Mouse (Mus musculus): ENCODE measurements at regions not wholly inside any gene's neighbourhood (a gene's known extent, or its start where the extent isn't known, plus 50 kb on each side); places are given as distances from the start of the nearest gene placed in this dataset.
A peak's percentile ranks its signal among the peaks of the same experiment; 100 is the strongest.

DNA sequence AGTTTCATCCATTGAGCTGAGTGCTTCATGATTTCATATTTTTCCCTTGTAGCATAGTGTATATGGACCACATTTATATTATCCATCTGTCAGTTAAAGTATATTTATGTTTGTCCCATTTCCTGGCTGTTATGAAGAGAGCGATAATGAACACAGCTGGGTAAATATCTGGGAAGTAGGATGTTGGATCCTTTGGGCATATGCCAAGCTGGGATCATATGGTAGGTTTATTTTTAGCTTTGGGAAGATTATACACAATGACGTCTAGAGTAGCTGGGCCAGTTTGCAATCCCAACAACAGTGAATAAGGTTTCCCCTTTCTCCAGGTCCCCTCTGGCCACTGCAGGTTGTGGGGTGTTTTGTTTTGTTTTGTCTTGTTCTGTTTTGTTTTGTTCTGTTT, 164.5 kb downstream of the Gm765 start:
- DNase-seq (ENCODE audit: low spot score): no peak

DNA sequence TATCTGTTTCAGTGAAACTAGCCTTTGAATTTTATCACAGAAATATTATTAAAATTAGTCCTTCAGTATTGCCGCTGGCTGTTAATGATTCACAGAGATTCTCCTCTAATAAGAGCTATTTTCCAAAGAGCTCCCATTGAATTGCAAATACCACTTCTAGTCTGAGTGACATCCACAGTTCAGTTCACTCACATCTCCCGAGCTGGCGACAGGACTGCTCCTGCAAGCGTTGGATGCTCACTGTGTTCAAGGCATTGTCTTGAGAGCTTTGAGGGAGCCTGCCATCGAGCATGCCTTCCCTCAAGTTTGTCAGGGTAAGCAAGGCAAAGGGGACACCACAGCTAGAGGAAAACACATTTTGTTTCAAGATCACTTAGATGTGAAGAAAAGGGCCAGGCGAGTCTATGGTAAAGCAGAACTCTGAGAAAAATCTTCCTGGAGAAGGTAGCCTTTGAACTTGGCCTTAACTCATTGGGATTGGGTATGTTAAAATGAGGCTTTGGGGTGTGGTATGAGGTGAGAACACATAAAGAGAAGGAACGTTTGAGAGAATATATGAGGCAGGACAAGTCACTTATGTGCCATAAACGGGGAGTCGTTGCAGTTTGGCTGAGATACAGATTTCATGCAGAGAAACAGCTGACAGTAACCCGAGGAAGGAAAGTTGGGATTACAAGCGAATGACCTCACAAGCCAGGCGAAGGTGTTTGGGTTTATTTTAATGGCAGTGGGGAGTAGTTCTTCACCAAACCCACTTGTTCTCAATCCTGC, 193.3 kb downstream of the Gm765 start:
- DNase-seq (ENCODE audit: low spot score): no peak

DNA sequence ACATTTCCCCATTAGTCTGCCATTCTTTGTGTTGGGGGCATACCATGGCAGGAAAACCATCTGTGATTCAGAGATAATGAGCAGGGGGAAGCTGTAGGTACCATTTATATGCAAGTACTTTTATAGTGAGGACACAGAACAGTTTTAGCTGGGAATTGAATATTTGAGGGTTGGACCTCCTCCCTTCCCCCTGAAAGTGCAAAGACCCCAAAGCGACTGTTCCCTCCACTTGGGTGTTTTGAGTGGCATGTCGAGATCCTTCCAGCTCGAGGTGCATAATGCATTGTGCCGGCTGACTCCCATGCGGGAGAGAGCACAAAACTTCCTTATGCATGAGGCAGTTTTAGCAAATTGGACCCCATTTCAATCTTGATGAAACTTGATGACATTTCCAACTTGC, 194.7 kb downstream of the Gm765 start:
- no peak for DNase-seq (ENCODE audit: low spot score)

DNA sequence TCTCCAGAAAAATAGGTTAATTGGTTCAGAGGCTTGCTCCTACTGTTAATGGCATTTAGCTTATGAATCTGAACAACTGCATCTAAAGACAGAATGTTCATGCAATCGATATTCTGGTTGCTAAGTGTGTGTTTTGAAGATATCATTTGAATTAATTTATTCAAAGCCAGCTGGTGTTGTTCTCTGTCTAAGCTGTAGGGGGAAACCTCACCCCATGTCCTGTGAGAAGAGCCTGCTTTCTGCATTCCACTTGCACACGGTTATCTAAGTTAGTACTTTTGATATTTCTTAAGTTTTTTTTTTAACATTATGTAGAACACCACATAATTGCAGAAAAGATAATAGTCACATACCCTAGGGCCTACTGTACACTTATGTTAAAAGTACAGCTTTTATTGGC, 209.6 kb downstream of the Gm765 start:
- DNase-seq (ENCODE audit: low spot score): no peak

DNA sequence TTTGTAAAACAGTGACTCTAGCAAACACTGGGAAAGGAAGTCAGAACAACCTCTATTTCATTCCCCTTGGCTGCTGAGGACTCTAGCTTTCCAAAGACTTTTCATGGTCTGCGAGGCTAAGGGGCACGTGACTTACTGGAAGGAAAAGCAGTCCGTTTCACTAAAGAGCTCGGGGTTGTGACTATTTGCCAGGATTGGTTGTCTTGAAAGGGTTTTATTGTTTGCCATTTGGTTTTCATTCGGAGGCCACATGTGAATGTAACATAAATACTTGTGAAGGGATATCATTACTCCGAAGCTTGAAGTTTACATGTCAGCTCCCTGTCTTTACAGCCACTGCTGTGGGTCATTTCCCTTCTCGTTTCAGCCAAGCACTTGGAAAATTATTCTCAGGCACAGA, 217.1 kb downstream of the Gm765 start:
- no peak for DNase-seq (ENCODE audit: low spot score)

DNA sequence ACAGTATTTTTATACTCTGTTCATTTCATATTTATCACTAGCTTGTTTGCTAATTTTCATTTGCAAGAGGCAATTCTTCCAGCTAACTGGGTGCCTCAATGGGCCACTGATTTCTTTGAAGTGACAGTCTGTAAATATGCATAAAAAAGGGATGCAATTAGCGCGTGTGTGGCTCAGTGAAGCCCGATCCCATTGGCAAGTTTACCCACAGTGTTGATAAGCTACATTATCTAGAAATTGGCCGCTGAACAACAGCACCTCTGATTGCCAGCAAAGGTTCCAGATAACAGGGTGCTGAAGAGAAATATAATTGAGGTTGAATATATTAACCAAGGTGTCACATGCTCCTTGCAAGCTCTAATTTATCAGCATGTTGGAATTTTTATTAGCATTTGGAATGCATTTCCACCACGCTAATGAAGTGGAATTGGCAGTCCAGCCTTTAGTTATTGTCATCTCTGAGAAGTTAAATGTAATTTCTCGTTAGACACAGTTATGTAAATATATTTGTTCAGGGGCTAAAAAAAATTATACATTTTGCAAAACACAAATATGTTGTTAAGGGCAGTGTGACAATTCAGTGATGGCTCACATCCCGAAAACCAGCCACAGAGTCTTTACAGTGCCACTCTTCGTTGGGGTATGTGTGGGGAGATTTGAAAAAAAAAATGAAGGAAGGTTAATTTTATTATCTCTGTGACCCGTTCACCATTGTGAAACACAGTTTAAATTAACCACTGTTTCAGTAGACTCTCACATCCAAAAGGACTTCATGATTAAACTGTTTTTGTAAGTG, 224.0 kb downstream of the Gm765 start:
- no peak for DNase-seq (ENCODE audit: low spot score)

DNA sequence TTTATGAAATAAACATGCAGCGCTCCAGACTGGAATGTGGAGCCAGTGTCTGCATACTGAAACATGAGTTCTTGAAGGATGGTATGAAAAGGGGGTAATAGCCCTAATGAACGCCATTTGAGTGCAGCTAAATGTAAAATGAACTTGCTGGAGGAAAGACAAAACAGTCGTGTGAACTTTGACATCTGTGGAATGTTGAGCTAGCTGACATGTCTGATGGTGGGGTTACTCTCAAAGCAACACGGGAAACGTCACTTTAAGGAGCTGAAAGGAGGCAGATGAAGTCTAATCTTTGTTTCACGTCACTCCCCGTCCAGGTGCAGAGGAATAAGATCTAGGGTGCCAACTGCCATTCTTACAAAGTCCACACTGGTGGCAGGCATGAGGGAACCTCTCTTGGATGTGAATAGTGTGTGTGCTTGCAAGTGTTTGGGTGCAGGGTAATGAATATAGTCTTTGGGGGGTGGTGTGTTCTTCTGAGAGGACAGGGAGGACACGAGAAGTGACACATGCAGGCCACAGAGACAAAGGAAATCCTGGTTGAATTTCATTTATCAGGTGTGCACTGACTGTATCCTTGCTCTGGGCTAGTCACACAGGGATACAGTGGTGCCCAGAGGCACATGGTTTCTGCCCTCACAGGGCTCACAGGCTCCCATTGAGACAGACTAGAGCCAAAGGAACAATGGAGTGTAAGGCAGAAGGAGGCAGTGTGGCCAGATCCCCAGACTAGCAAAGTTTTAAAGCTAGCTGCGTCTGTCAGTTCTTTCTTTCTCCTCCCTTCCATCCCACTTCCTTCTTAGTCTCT, 228.0 kb downstream of the Gm765 start:
- DNase-seq (ENCODE audit: low spot score): no peak

DNA sequence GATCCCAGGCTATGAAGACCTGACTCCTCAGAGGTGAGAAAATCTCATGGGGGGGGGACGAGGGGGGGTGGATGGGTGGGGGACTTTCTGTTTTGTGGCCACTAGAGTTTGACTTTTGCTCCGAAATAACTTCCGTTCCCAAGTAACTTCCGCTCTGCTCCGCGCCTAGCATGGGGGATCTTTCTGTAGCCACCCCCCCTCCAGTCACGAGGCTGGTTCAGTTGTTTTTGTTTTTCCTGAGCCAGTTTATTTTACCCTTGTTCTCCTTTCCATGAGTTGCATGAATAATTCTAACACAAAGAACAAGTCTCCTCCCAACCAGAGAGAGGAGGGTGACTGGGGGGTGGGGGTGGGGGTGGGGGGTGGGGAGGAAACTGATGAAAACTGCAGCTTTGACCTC, 228.8 kb downstream of the Gm765 start:
- DNase-seq (ENCODE audit: low spot score): peak; percentile 7

DNA sequence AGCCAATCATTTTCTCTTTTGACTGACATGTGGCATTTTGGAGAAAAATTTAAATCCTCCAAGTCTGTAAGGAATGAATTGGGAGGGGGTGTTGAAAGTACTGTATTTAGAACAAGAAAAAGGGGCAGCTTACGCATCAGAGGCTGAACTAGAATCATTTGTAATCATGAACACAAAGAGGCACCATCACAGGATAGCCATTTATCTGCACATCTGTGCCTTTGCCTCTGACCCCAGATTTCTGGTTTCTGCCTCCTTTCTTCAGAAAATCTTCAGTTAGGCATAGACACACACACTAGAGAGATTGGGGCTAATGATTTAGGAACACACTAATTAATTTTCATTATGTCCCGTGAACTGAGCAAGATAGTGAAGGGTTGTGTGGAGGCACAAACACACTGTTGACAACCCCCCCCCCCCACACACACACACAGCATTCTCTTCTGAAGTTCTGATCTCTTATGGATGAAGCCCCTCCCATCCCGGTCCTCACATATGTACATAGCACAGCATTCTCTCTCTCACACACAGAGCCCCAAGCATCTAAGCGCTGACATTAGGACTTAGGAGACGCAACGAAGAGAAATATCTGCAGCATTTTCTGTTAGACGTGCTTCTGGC, 229.9 kb downstream of the Gm765 start:
- DNase-seq (ENCODE audit: low spot score): no peak

DNA sequence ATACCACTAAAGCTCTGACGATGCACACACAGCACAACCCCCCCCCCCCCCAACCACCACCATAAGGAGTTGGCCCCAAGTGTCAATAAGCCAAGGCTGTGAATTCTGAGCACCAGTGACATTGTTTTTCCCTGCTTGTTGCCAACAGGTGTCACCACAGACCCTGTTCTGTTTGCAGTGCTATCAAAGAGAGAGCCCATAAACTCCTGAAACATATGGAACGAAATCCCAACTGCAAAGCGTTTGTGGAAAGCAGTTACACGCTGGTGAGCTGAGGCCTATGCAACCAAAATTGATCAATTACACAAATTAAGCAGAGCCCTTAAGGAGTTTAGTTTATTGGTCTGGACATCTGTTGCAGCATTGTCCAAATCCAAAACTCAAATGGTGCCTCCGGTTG, 235.4 kb downstream of the Gm765 start:
- DNase-seq (ENCODE audit: low spot score): no peak

DNA sequence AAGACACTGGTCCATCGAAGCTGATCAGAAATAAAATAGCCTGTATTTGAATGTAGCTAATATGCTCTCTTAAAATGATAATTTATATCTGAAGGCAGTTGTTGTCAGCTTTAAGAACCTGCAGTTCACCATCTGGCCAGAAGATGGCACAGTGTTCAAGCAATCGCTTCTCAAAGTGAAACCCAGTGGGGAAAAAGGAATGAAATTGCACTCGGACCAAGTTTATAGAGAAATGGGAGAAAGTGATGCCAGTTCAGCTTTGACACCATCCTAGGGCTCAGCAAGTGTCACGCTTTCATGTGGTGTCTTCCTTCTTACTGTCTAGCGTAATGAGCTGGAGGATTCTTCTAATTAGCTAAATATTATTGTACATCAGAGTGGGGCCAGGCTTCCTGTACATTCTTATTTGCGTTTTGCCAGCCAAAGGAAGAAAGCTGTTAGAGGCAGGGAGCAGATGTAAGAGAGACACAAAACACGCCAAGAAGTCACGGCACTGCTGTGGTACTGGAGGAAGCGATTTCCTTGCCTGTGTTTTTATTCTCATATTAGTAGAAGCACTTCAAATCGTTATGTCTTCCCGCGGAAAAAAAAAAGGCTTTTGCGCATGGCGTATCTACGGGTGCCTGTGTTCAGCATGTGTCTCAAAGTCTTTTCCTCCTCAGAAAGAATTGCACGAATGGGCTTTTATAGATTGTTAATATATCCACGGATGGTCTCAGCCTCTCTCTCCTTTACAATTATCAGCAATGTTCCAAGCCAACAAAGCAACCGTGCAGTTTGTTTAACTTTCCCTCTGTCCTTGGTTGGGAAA, 237.1 kb downstream of the Gm765 start:
- peak; percentile 39 for DNase-seq (ENCODE audit: low spot score)

DNA sequence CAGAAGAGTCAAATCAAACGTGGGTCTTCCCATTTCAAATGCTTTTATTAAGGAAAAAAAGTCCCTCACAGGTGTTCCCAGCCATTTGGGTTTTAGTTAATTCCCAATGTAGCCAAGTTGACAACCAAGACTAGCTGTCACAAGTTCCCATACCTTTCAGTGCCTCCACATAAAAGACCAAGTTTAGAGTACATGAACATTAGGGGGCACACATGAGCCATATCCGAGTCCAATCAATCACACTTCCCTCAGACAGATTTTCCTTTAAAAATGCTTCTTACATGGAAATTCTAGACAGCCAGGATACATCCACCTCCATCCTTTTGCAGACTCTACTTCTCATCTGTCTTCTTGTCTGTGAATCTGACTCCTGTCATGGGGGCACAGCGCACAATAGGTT, 238.1 kb downstream of the Gm765 start:
- no peak for DNase-seq (ENCODE audit: low spot score)

DNA sequence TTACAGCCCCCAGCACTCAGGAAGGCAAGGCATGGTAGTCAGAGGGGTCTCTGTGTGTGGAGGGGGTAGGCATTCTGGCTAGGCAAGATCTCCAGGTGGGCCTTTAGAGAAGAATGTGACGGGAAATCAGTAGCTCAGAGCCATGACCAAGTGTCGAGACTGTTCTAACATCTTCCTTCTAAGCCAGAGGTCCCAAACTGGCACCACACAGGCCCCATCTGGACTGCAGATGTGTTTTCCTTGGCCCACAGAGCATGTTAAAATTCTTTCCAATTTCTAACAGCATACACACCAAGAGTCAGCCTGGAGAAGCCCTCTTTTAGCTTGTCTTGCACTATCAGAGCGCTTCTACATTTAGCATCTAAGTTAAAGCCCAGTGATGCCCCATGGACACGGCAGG, 241.5 kb downstream of the Gm765 start:
- DNase-seq (ENCODE audit: low spot score): no peak

DNA sequence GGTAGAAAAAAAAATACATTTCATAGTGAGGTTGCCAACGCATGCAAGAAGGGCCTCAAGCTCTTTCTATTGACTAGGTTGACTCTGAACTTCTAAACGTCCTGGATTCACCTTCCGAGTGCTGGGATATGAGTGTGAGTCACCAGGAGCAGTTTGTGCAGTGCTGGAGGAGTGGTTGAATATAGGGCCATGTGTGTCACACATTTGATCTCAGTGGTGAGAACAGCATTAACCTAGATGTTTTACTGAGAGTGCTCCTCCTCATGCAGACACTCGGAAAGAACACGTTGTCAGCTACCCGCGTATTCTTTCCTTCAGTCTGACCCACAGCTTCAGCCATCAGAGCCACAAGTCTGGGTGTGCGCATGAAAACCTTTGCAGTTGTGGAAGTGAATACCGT, 243.4 kb downstream of the Gm765 start:
- DNase-seq (ENCODE audit: low spot score): no peak

DNA sequence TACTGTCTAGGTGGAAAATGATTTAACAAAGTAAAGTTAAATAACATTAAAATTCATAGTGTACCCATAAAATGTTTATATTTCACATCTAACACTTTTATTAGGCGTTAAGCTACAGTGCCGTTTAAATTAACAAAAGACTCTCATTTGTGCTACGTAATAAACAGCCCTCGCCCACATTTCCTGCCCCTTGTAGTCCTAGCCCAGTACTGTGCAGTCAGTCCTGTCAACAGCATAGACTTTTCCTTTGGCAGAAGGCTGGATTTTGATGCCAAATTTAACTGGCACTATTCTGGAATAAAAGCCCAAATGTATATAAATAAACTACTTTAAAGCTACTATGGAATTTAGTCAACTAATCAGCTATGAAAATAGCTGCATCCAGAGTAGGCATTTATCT, 247.3 kb downstream of the Gm765 start:
- DNase-seq (ENCODE audit: low spot score): no peak

DNA sequence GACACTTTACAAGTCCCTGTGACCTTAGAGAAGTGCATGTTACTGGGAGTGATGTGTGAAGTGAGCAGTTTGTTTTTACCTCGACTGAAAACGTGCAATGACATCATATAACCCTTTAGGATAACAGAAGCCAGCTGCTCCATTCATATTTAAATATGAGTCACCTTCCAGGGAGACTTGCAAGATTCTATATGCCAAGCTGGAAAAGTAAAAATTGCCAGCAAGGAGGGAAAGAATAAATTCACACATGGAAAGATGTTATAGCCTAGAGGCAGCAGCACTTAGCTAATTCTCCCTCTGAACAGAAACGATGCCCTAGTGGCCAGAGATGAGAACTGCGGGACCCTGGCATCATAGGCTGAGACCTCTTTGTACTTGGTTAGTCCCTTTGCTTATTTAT, 253.4 kb downstream of the Gm765 start:
- no peak for DNase-seq (ENCODE audit: low spot score)

DNA sequence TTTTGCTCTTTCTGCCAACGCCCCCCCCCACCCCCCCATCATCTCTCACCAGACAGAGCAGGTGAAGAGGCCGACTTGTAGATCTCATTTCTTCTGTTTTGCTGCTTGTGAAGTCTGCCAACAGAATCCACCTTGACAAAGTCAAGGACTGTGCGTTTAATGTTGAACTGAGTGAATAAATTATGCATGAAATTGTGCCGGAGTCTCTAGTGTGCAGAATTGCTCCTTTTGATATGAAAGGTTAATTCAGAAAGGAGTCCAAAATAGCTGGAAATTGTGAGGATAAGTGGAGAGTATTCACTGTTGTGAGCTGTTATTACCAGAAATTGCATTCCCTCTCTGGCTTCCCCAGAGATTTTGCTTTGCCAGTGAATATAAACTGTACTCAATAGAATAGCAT, 262.5 kb downstream of the Gm765 start:
- DNase-seq (ENCODE audit: low spot score): no peak
